Mouse (Mus musculus) hindbrain, embryonic 11.5 days (tissue): ENCODE data around the gene Mybpc2. TPM values are rescaled to one million over a fixed set of nuclear protein-coding genes. Genes with fewer than 3 reads are reported as not detected.

ENCODE experiments used
- ATAC-seq: fragments of 200-750 bp; cut with Nextera tagmentation; 2 replicates; pipeline ENCODE4 v1.8.0; 2017; ENCODE audit warnings: mild to moderate bottlenecking, moderate TSS enrichment, moderate library complexity; ENCODE audit not compliant: low FRiP score
- DNase-seq: peaks from one replicate; pipeline ENCODE4 v3.0.0-alpha.2; 2015; ENCODE audit warnings: low spot score
- H3K27ac ChIP-seq: fragments of 300-500 bp; sonication (generic); 2 replicates; pipeline ENCODE4 v1.5.1; 2014; ENCODE audit warnings: mild to moderate bottlenecking, low read depth, low read length
- H3K27me3 ChIP-seq: fragments of 300-500 bp; sonication (generic); 2 replicates; pipeline ENCODE4 v1.6.1; 2014; ENCODE audit warnings: mild to moderate bottlenecking, low read length, moderate library complexity, mixed read lengths; ENCODE audit not compliant: control insufficient read depth, insufficient read depth
- H3K36me3 ChIP-seq: fragments of 300-500 bp; sonication (generic); 2 replicates; pipeline ENCODE4 v1.6.1; 2014; ENCODE audit warnings: mild to moderate bottlenecking, low read length, moderate library complexity, mixed read lengths; ENCODE audit not compliant: control insufficient read depth, insufficient read depth
- H3K4me1 ChIP-seq: fragments of 300-500 bp; sonication (generic); replicated peaks from 2 replicates; pipeline ENCODE4 v1.6.1; 2014; ENCODE audit warnings: low read length, mixed read lengths; ENCODE audit not compliant: control insufficient read depth, insufficient read depth
- H3K4me2 ChIP-seq: fragments of 300-500 bp; sonication (generic); replicated peaks from 2 replicates; pipeline ENCODE4 v1.6.1; 2014; ENCODE audit warnings: mild to moderate bottlenecking, low read depth, low read length
- H3K4me3 ChIP-seq: fragments of 300-500 bp; sonication (generic); 2 replicates; pipeline ENCODE4 v1.5.1; 2014; ENCODE audit warnings: low read depth, low read length
- H3K9ac ChIP-seq: fragments of 300-500 bp; sonication (generic); 2 replicates; pipeline ENCODE4 v1.6.1; 2014; ENCODE audit warnings: low read depth, low read length
- H3K9me3 ChIP-seq: fragments of 300-500 bp; sonication (generic); 2 replicates; pipeline ENCODE4 v1.6.1; 2016; ENCODE audit warnings: low read length; ENCODE audit not compliant: control insufficient read depth
- WGBS: fragments of 180-500 bp; shearing (Covaris S2); extraction: QIAGEN DNeasy Blood & Tissue Kit; methylation state at CpG from one replicate; pipeline ENCODE4 v1.1.7; 2014; 5-methylcytosine and 5-hydroxymethylcytosine counted together
- polyA plus RNA-seq: library from polyadenylated mRNA; unstranded; fragments of >200 nt; fragmentation: Nextera tagmentation; extraction: Ambion mirVana; gene quantifications from 2 replicates; pipeline ENCODE4 v1.2.1, GENCODE M21; 2014

Gene Mybpc2
- 0.07 and 0.19 TPM in 2 replicates for polyA plus RNA-seq

GRCm38 (mm10) chr7:44524502-44524901 lies at the start of gene Mybpc2:
Mybpc2 (minus strand) TSS chr7:44524656.
- Histone ChIP-seq H3K4me1 (peaks cover 4% of the 10 kb centered on the region), H3K4me2 (0 out of 2 replicates have a peak within 1 kb of the TSS, but pooled peaks have one; percentile 7), H3K9me3 (no peaks in the 10 kb centered on the region), H3K27ac (no peak within 1 kb of the TSS), H3K4me3 (no peak within 1 kb of the TSS), H3K9ac (0 out of 2 replicates have a peak within 1 kb of the TSS, but pooled peaks have one; percentile 19), H3K36me3 (no peaks in the 10 kb centered on the region), H3K27me3 (peaks cover 34% of the 10 kb centered on the region)
- 32% methylated on average over 12 of the region's 12 CpGs for WGBS
- DNase-seq = no peak
- no peak for ATAC-seq

- no peak overlapping the region for H3K27ac ChIP-seq
- no peak for ATAC-seq
- H3K4me1 ChIP-seq = no peaks in the 10 kb centered on the region; the same call in 1 of the 2 replicates
- H3K36me3 ChIP-seq = no peaks in the 10 kb centered on the region
- H3K9ac ChIP-seq = no peak overlapping the region
- no peak overlapping the region for H3K4me3 ChIP-seq
- no peaks in the 10 kb centered on the region for H3K27me3 ChIP-seq
- no peak overlapping the region for H3K4me2 ChIP-seq
- WGBS = 72% methylated on average over 5 of the region's 5 CpGs
- no peak for DNase-seq
- no peaks in the 10 kb centered on the region for H3K9me3 ChIP-seq
These were observed 48.6 kb upstream of the Mybpc2 start for GRCm38 (mm10) chr7:44572956-44573484.

DNA sequence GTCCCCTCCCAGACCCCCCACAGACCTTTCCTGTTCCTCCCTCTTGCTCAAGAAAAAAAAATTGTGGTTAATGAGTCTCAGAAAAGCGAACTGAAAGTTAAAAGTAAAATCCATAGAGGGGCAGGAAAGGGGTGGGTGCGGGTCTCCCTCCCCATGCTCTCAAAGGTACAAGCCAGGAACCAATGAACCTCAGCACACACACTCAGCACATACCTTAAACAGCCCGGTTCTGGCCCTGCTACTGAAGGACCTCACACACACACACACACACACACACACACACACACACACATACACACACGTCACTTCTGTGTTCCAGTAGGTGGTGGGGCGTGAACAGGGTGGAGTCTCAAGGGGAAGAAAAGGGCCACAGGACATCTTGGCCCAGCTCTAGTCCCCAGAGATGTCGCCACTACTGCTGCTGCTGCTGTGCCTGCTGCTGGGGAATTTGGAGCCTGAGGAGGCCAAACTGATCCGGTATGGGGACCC lies 47.8 kb upstream of the Mybpc2 start, which contains the start of gene Napsa:
Gene Napsa (plus strand): TSS at position 168 of the 489 bp plus-strand sequence.
- 41% methylated on average over 7 of the region's 7 CpGs for WGBS
- H3K27ac ChIP-seq = no peak within 1 kb of the TSS

GRCm38 (mm10) chr7:44571811-44572210 lies 47.4 kb upstream of the Mybpc2 start:
- H3K4me2 ChIP-seq = no peak overlapping the region
- H3K4me1 ChIP-seq = no peaks in the 10 kb centered on the region; the same call in 1 of the 2 replicates
- no peaks in the 10 kb centered on the region for H3K36me3 ChIP-seq
- H3K9ac ChIP-seq = no peak overlapping the region
- H3K27ac ChIP-seq = no peak overlapping the region
- no peaks in the 10 kb centered on the region for H3K27me3 ChIP-seq
- no peaks in the 10 kb centered on the region for H3K9me3 ChIP-seq
- 27% methylated on average over 4 of the region's 4 CpGs for WGBS
- DNase-seq (no peak), ATAC-seq (no peak)
- no peak overlapping the region for H3K4me3 ChIP-seq

More for the DNA sequence above, 47.8 kb upstream of the Mybpc2 start, which contains the start of gene Napsa:
- H3K4me2 ChIP-seq = no peak within 1 kb of the TSS
- no peak for ATAC-seq
- no peaks in the 10 kb centered on the region for H3K36me3 ChIP-seq
- no peaks in the 10 kb centered on the region for H3K27me3 ChIP-seq
- DNase-seq = no peak
- H3K9me3 ChIP-seq = no peaks in the 10 kb centered on the region
- H3K9ac ChIP-seq = no peak within 1 kb of the TSS
- no peaks in the 10 kb centered on the region; the same call in 1 of the 2 replicates for H3K4me1 ChIP-seq
- no peak within 1 kb of the TSS for H3K4me3 ChIP-seq

GRCm38 (mm10) chr7:44570989-44571388 lies 46.5 kb upstream of the Mybpc2 start:
- no peaks in the 10 kb centered on the region for H3K9me3 ChIP-seq
- ATAC-seq (no peak), DNase-seq (no peak)
- no peak overlapping the region for H3K4me2 ChIP-seq
- no peak overlapping the region for H3K4me3 ChIP-seq
- no peak overlapping the region for H3K9ac ChIP-seq
- H3K27me3 ChIP-seq = no peaks in the 10 kb centered on the region
- WGBS = 89% methylated on average over 6 of the region's 6 CpGs
- H3K4me1 ChIP-seq = no peaks in the 10 kb centered on the region; the same call in 1 of the 2 replicates
- H3K27ac ChIP-seq = no peak overlapping the region
- no peaks in the 10 kb centered on the region for H3K36me3 ChIP-seq

GRCm38 (mm10) chr7:44568803-44569202 lies 44.3 kb upstream of the Mybpc2 start:
- Histone ChIP-seq H3K4me3 (no peak overlapping the region), H3K9ac (no peak overlapping the region), H3K27me3 (no peaks in the 10 kb centered on the region), H3K4me1 (no peaks in the 10 kb centered on the region; the same call in 1 of the 2 replicates), H3K27ac (no peak overlapping the region), H3K4me2 (no peak overlapping the region), H3K9me3 (no peaks in the 10 kb centered on the region), H3K36me3 (no peaks in the 10 kb centered on the region)
- DNase-seq = no peak
- no peak for ATAC-seq
- 81% methylated on average over 9 of the region's 9 CpGs for WGBS

- H3K27me3 ChIP-seq = no peaks in the 10 kb centered on the region
- no peak overlapping the region for H3K27ac ChIP-seq
- no peak overlapping the region for H3K4me2 ChIP-seq
- no peak overlapping the region for H3K9ac ChIP-seq
- H3K9me3 ChIP-seq = no peaks in the 10 kb centered on the region
- no peak for DNase-seq
- H3K36me3 ChIP-seq = no peaks in the 10 kb centered on the region
- WGBS = 70% methylated on average over 6 of the region's 6 CpGs
- H3K4me3 ChIP-seq = no peak overlapping the region
- ATAC-seq = no peak
- no peaks in the 10 kb centered on the region for H3K4me1 ChIP-seq
These were observed 41.0 kb upstream of the Mybpc2 start for GRCm38 (mm10) chr7:44565414-44565813.

DNA sequence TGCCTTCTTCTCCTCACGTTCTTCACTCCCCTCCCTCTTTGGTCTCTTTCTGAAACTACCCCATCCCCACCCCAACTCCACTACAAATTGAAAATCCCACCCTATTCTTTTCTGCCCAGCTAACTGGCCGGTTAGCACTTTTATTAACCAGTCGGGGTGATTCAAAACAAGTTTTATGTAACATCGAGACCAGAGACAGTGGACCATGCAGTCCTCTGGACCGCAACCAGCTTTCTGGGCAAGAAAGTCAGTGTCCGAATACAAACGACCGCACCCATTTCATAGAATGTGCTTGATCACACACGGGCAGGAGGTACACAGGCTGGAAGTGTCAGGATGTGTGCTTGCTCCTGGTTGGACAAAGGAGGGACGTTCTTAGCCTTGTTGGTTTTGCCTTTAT lies 40.0 kb upstream of the Mybpc2 start:
- ATAC-seq (no peak), DNase-seq (no peak)
- H3K36me3 ChIP-seq = no peaks in the 10 kb centered on the region
- H3K4me1 ChIP-seq = no peaks in the 10 kb centered on the region
- H3K9me3 ChIP-seq = no peaks in the 10 kb centered on the region
- H3K4me2 ChIP-seq = no peak overlapping the region
- no peaks in the 10 kb centered on the region for H3K27me3 ChIP-seq
- H3K9ac ChIP-seq = no peak overlapping the region
- 91% methylated on average over 10 of the region's 10 CpGs for WGBS
- no peak overlapping the region for H3K4me3 ChIP-seq
- H3K27ac ChIP-seq = no peak overlapping the region

DNA sequence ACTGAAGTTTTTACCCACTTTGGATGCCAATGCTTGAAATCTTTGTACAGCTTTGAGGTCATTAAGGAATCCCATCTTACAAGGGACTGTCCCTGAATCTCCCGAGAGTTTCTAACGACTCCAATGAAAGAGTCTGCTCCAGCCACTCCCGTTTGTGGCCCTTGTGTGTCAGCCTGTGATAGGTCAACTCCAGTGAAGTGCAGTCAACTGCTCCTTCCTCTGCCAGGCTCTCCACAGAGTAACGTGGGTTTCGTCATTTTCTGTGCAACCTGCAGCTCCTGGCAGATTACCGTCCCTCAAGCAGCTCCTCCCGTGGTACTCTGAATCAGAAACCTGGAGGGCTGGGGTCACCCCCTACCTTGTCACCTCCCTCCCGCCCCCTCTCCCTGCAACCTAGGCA lies 38.8 kb upstream of the Mybpc2 start:
- H3K4me2 ChIP-seq = no peak overlapping the region
- no peaks in the 10 kb centered on the region for H3K27me3 ChIP-seq
- no peak overlapping the region for H3K27ac ChIP-seq
- H3K4me3 ChIP-seq = no peak overlapping the region
- H3K36me3 ChIP-seq = no peaks in the 10 kb centered on the region
- ATAC-seq (no peak), DNase-seq (no peak)
- no peak overlapping the region for H3K9ac ChIP-seq
- 60% methylated on average over 8 of the region's 8 CpGs for WGBS
- H3K4me1 ChIP-seq = no peaks in the 10 kb centered on the region
- no peaks in the 10 kb centered on the region for H3K9me3 ChIP-seq
